Mouse (Mus musculus) spleen, adult 18-20 months (tissue): ENCODE results near the gene Lyrm1.

Experiments used
- DNase-seq, 2 experiments: peaks; one replicate each; pipeline ENCODE4 v3.0.0; 2022; ENCODE audit warnings: mixed read lengths in 2 of 2

Gene Lyrm1

GRCm38 (mm10) chr7:119892742-119893141 is 2.9 kb upstream of the Lyrm1 start:
- no peak for DNase-seq

- peak in 1 of 2 experiments; percentile 21 for DNase-seq
Measured at GRCm38 (mm10) chr7:119894818-119895544, 680 bp upstream of the Lyrm1 start.

- no peak for DNase-seq
Measured at GRCm38 (mm10) chr7:119897521-119898109, 2.0 kb downstream of the Lyrm1 start.

- no peak for DNase-seq
Measured at GRCm38 (mm10) chr7:119898247-119898856, 2.7 kb downstream of the Lyrm1 start.

- no peak for DNase-seq
Measured at GRCm38 (mm10) chr7:119899386-119900057, 3.9 kb downstream of the Lyrm1 start.

GRCm38 (mm10) chr7:119906523-119907215 is 11.0 kb downstream of the Lyrm1 start:
- DNase-seq: no peak

GRCm38 (mm10) chr7:119911727-119912126 is 16.1 kb downstream of the Lyrm1 start:
- DNase-seq: no peak

GRCm38 (mm10) chr7:119920457-119920856 is 24.8 kb downstream of the Lyrm1 start:
- DNase-seq: no peak

GRCm38 (mm10) chr7:119921054-119921453 is 25.4 kb downstream of the Lyrm1 start:
- DNase-seq: no peak

- no peak for DNase-seq
Measured at GRCm38 (mm10) chr7:119928783-119929440, 33.3 kb downstream of the Lyrm1 start.

- DNase-seq: no peak
Measured at GRCm38 (mm10) chr7:119936321-119936720, 40.7 kb downstream of the Lyrm1 start.

- DNase-seq: no peak
Measured at GRCm38 (mm10) chr7:119937036-119937435, 41.4 kb downstream of the Lyrm1 start.

GRCm38 (mm10) chr7:119941569-119941968 is 45.9 kb downstream of the Lyrm1 start:
- DNase-seq: no peak

GRCm38 (mm10) chr7:119954047-119954446 is 58.4 kb downstream of the Lyrm1 start:
- DNase-seq: no peak

- no peak for DNase-seq
Measured at GRCm38 (mm10) chr7:119957421-119957820, 61.8 kb downstream of the Lyrm1 start.

- DNase-seq: no peak
Measured at GRCm38 (mm10) chr7:119959091-119959490, 63.4 kb downstream of the Lyrm1 start.

- DNase-seq: no peak
Measured at GRCm38 (mm10) chr7:119959491-119959890, 63.8 kb downstream of the Lyrm1 start.

- no peak for DNase-seq
Measured at GRCm38 (mm10) chr7:119960006-119960405, 64.3 kb downstream of the Lyrm1 start.

- no peak for DNase-seq
Measured at GRCm38 (mm10) chr7:119960546-119960945, 64.9 kb downstream of the Lyrm1 start.

GRCm38 (mm10) chr7:119961107-119961506 is 65.4 kb downstream of the Lyrm1 start:
- DNase-seq: no peak

- no peak for DNase-seq
Measured at GRCm38 (mm10) chr7:119965205-119965604, 69.5 kb downstream of the Lyrm1 start.

GRCm38 (mm10) chr7:119965651-119966395 is 70.2 kb downstream of the Lyrm1 start:
- no peak for DNase-seq
